Mouse (Mus musculus) adrenal gland, adult 8-10 months (tissue): Measurements from ENCODE around the gene Magi1. TPM values are rescaled to one million over a fixed set of nuclear protein-coding genes. Genes with fewer than 3 reads are reported as not detected.

Source experiments
- DNase-seq: peaks from one replicate; pipeline ENCODE4 v3.0.0; 2022
- total RNA-seq, 4 experiments: library from RNA; stranded (reverse); gene quantifications; 2 replicates each; pipeline ENCODE4 v1.2.4; 2022

The Magi1 gene
- total RNA-seq, result 10 to 100 TPM; 16.5 to 69.9 (median 38.8) TPM

- DNase-seq, result peak; percentile 94
These were observed at the start of gene Magi1 for GRCm38 (mm10) chr6:94283318-94284061. TSS of gene Magi1 (minus strand) at chr6:94283917.

DNA sequence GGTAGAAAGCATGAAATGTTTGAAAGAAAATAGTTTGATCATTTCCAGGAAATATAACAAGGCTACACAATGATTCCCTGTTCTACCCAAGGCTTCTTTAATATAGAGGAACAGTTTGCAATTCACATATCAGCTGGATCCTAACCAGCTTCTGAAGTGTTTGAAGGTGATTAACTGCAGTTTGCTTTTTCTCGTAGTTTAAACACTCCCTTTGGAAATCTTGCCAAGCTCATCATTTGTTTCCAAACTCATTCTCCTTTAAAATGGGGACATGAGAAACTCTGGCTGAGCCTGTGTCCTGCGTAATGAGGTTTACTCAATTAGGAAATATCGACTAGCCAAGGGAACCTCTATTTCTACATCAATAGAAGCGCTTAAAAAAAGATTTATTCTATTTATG is 43.4 kb upstream of the Magi1 start:
- DNase-seq, result no peak

GRCm38 (mm10) chr6:94316886-94317285 is 33.2 kb upstream of the Magi1 start:
- no peak for DNase-seq

- DNase-seq, result no peak
These were observed 28.6 kb upstream of the Magi1 start for GRCm38 (mm10) chr6:94312285-94312684.

DNA sequence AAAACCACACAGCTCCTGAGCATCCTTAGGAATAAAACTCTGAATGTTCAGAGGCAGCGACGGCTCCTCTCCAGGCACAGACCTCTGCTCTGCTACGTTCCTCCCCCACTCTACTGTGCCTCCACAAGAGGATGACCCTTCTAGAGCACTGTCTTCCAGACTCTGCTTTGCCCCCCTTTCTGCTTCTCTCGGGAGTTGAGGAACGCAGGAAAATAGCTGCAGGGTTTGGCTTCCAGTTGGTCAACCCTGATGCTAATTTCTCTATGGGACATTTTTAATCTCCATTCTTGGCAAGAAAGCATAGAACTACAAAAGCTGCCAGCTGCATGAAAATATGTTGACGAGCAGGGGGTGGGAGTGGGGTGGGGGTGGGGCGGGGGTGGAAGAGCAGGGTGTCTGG is 24.8 kb upstream of the Magi1 start:
- no peak for DNase-seq

GRCm38 (mm10) chr6:94303512-94303911 is 19.8 kb upstream of the Magi1 start:
- DNase-seq, result no peak

DNA sequence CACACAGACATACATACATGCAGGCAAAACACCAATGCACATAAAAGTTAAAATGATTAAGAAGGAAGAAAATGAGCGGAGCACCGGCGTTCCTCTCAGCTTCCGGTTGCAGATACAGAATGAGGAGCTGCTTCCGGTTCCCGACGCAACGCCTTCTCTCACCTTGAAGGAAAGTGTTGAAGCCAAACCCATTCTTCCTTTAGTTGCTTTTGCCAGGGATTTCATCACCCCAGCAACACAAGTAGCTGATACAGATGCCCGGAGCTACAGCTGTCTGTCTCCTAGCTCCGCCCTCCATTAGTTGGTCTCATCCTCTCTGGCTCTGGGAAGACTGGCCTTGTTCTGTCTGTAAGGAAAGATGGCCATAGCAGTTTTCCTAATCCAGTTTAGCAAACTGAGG is 18.1 kb upstream of the Magi1 start:
- DNase-seq, result no peak

GRCm38 (mm10) chr6:94300562-94300961 is 16.8 kb upstream of the Magi1 start:
- DNase-seq, result no peak

- DNase-seq, result no peak
These were observed 3.7 kb upstream of the Magi1 start for GRCm38 (mm10) chr6:94287387-94287786.

- no peak for DNase-seq
These were observed 2.8 kb upstream of the Magi1 start for GRCm38 (mm10) chr6:94286555-94286954.

- DNase-seq, result peak; percentile 52
These were observed 540 bp upstream of the Magi1 start for GRCm38 (mm10) chr6:94284089-94284825.

DNA sequence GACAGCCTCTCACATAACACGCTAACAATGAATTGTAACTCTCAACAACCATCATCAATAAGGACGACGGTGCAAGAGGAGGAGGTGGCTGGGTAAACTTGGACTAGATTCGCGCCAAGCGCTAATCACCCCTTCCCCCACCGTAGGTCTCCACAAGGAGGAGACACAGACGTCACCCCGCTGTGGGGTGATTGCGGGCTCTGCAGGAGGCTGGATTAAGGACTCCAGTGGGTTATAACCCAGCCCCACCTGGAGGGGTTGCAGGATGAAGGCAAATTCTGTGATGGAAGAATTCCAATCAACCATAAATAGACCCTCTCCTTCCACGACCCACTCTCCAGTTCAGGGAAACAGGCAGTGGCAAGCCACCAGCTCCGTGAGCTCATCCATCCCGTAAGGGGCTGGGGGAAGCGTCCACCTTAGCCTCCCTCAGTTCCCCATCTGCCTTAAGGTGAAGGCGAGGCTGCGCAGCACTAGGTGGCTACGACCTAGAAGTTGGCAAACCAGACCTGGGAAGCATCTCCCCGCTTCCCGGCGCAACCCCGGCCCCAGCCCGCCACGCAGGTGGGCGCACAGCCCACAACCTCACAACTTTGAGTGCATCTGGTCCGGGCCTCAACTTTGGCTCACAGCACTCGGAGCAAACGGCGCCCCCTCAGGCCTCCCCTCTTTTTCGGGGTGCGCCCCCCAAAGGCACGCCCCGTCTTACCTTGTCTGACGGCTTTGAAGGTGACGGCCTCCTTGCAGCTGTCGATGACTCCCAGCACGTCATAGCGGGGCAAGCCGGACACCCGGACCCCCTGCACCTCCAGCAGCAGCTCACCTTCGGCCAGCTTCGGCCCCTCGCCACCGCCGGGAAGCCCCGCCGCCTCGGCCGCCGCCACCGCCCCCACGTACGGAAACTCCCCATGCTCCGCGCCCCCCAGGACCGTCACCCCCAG is 1.1 kb downstream of the Magi1 start:
- peak; percentile 27 for DNase-seq

DNA sequence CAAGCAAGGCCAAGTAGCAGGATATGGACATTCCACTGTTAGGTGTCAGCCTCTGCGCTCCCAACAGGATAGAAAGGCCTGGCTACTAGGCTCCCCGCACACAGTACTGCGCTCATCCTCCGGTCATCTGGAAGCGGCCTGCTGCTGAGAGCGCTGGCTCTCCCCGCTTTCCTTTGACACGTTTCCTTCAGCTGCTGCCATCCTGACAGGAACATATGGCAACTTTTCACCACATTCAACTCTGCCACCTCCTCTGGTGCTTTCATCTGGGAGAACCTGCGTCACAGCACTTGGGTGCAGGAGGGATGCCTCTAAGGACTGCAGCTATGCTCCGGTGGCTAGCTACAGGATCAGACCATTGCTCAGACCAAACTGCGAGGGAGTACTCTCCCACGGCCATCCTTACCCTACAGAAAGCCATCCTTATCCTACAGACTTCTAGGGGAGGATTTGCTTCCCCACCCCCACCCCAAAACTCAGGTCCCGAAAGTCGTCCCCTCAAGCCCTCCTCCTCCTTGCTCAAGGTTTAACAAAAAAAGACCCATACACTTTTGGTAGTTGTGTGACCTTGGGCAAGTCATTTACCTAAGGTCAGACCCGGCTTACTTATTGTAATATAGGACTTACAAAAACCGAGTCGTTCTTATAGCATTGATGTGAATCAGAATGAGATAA is 2.0 kb downstream of the Magi1 start:
- no peak for DNase-seq

- DNase-seq, result no peak
These were observed 9.8 kb downstream of the Magi1 start for GRCm38 (mm10) chr6:94273941-94274340.

DNA sequence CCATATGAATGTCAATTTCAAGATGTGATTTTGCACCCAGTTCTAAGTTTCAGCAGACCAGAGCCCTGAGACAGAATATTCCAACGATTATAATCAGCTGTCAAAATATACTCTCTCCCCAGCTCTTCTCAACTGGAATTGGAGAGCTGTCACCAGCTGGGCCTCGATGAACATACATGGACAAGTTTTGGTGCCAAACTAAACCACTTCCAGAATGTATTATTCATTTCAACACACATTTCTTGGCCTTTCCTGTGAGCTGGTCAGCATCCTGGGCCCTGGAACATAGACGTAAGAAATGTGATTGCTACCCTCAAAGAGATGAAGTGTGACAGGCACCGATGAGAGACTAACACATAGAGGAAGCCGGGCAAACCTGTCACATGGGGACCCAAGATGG is 13.7 kb downstream of the Magi1 start:
- no peak for DNase-seq

DNA sequence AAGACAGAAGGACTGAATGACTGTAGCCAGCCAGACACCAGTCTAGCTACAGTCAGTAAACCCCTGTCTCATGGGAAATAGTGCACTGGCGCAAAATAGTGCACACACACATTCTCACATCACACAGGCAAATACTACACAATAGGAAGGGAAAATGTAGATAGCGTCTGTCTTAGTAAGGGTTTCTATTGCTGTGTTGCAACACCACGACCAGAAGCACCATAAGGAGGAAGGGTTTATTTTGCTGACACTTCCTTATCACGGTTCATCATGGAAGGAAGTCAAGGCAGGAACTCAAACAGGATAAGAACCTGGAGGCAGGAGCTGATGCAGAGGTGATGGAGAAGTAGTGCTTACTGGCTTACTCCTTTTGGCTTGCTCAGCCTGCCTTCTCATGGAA is 14.5 kb downstream of the Magi1 start:
- DNase-seq, result no peak

DNA sequence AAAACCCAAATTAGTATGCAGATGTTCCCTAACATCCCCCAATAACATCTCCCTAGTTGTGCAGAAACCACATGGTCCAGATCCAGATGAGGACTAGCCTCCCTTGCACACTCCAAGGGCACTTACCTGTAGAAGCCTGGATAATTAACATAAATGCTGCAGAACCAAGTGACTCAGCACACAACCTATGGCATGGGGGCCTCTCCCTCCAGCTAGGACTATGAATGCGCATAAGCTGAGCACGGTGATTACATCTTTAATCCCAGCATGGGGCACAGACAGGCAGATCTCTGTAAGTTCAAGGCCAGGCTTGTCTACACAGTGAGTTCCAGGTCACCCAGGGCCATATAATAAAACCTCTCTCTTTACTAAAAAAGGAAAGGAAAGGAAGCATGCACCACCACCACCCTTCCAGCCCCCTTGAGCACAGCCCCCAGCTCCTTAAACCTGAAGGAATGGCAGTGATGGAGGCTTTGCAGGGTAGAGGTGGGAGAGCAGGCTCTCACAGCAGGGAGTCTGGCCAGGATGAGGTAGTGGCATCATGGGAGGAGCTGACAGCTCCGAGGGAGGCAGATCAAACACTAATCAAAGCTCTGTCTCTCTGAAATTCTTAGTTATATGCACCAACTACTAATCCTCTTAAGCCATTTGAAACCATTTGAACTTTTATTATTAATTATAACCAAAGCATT is 18.3 kb downstream of the Magi1 start:
- DNase-seq, result no peak

DNA sequence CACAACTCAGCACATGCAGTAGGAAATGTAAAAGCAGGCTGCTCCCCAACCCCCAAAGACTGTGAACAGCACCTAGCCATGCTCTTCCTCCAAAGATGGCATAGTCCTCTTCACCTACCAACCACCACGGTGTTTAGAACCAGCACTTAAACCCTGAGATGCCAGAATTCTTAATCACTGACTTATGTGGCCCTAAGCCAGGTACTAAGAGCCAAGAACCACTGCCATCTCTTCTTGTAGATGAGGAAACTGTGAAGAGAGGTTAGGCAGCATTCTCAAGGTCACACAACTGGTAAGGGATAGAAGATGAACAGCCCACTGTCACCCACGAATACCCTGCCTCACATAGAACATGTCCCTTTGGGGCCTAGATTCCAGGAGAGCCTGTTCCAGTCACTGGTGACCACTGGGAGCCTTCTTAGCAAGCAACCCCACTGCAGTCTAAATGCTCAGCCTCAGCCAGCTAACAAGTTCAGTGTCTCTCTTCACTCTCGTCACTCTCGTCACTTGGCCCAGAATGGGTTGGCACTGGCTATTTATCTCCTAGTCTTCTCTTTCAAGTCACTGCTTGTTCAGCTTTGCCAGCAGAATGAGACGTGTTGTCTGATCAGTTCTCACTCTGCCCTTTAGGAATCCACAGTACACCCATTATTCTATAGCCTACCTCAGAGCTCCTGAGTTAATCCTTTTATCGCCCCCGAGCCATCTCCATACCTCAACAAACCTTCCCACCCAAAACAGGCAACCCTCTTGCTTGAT is 19.4 kb downstream of the Magi1 start:
- DNase-seq, result no peak

GRCm38 (mm10) chr6:94260831-94261230 is 22.9 kb downstream of the Magi1 start:
- no peak for DNase-seq

- no peak for DNase-seq
These were observed 23.7 kb downstream of the Magi1 start for GRCm38 (mm10) chr6:94259981-94260380.

DNA sequence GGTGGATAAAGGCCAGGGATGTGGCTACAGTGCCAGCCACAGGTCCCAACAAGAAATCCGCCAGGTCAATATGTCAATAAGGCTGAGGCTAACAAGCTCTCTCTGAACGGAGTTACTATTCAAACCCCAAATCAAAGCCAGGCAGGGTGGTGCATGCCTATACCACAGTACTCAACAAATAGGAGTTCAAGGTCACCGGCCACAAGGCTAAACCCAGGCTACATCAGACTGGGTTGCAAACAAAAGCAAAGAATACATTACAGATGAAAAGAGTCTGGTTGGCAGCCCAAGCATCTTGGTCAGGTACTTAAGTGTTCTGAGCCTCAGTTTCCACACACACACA is 25.9 kb downstream of the Magi1 start:
- DNase-seq, result no peak
